Mouse (Mus musculus): ENCODE data around the gene Hspg2. TPM values are rescaled to one million over a fixed set of nuclear protein-coding genes. Genes with fewer than 3 reads are reported as not detected.
A peak's percentile ranks its signal among the peaks of the same experiment; 100 is the strongest.

Gene Hspg2
- polyA plus RNA-seq, 2 experiments, result 3.3 to 5.0 TPM

- ATAC-seq (ENCODE audit: insufficient read depth) (no peak), DNase-seq (ENCODE audit: low read depth in 3 of 3, low spot score in 3 of 3) (no peak)
- H3K4me1 ChIP-seq (replicated peaks; ENCODE audit: control insufficient read depth in 2 of 2, insufficient read depth in 2 of 2, low read length in 1 of 2), result peaks cover 25 to 27% of the 10 kb centered on the region in 2 experiments
- no peaks in the 10 kb centered on the region for H3K27me3 ChIP-seq (ENCODE audit: control insufficient read depth, insufficient read depth, low read length)
- TF ChIP-seq CTCF (IDR thresholded peaks at IDR 0.05; ENCODE audit: low read depth) (no peak), EP300 (IDR thresholded peaks at IDR 0.05; ENCODE audit: low read depth) (no peak)
- no peaks in the 10 kb centered on the region for H3K9me3 ChIP-seq (ENCODE audit: control insufficient read depth, low read length)
- no peaks in the 10 kb centered on the region for H3K36me3 ChIP-seq (replicated peaks; ENCODE audit: control insufficient read depth, insufficient read depth, low read depth)
- no peak within 1 kb of the TSS for H3K27ac ChIP-seq
- no peak within 1 kb of the TSS for H3K9ac ChIP-seq (replicated peaks)
- no peak within 1 kb of the TSS for H3K4me3 ChIP-seq (ENCODE audit: insufficient read depth in 1 of 2, low read depth in 2 of 2, low read length in 2 of 2)
- WGBS (ENCODE audit: insufficient replicate concordance), result 67% methylated on average over 8 of the region's 8 CpGs
- no peak within 1 kb of the TSS for H3K4me2 ChIP-seq (ENCODE audit: low read depth)
Measured at GRCm38 (mm10) chr4:137453234-137453767, 15.3 kb upstream of the Hspg2 start, which contains the start of gene 1700013G24Rik. 1700013G24Rik (plus strand) TSS chr4:137453284.

- WGBS (ENCODE audit: insufficient replicate concordance), result 83% methylated on average over 14 of the region's 14 CpGs
- no peak for ATAC-seq (ENCODE audit: insufficient read depth)
- no peak for TF ChIP-seq EP300 (IDR thresholded peaks at IDR 0.05; ENCODE audit: low read depth)
- TF ChIP-seq CTCF (IDR thresholded peaks at IDR 0.05; ENCODE audit: low read depth), result no peak
- Histone ChIP-seq H3K36me3 (replicated peaks; ENCODE audit: control insufficient read depth, insufficient read depth, low read depth) (no peaks in the 10 kb centered on the region), H3K27ac (no peak overlapping the region), H3K4me1 (replicated peaks; ENCODE audit: control insufficient read depth in 2 of 2, insufficient read depth in 2 of 2, low read length in 1 of 2) (peaks cover 13 to 18% of the 10 kb centered on the region in 2 experiments), H3K9me3 (ENCODE audit: control insufficient read depth, low read length) (no peaks in the 10 kb centered on the region), H3K4me3 (ENCODE audit: insufficient read depth in 1 of 2, low read depth in 2 of 2, low read length in 2 of 2) (no peak overlapping the region), H3K27me3 (ENCODE audit: control insufficient read depth, insufficient read depth, low read length) (no peaks in the 10 kb centered on the region), H3K9ac (replicated peaks) (no peak overlapping the region), H3K4me2 (ENCODE audit: low read depth) (no peak overlapping the region)
- no peak for DNase-seq (ENCODE audit: low read depth in 3 of 3, low spot score in 3 of 3)
Measured at GRCm38 (mm10) chr4:137454582-137454981, 14.0 kb upstream of the Hspg2 start.

GRCm38 (mm10) chr4:137456581-137456980 is 12.0 kb upstream of the Hspg2 start:
- WGBS (ENCODE audit: insufficient replicate concordance), result 76% methylated on average over 12 of the region's 12 CpGs
- no peaks in the 10 kb centered on the region for H3K27me3 ChIP-seq (ENCODE audit: control insufficient read depth, insufficient read depth, low read length)
- DNase-seq (ENCODE audit: low read depth in 3 of 3, low spot score in 3 of 3), result no peak
- H3K4me1 ChIP-seq (replicated peaks; ENCODE audit: control insufficient read depth in 2 of 2, insufficient read depth in 2 of 2, low read length in 1 of 2), result peaks cover 8 to 14% of the 10 kb centered on the region in 2 experiments
- TF ChIP-seq EP300 (IDR thresholded peaks at IDR 0.05; ENCODE audit: low read depth) (no peak), CTCF (IDR thresholded peaks at IDR 0.05; ENCODE audit: low read depth) (no peak)
- no peak for ATAC-seq (ENCODE audit: insufficient read depth)
- H3K4me3 ChIP-seq (ENCODE audit: insufficient read depth in 1 of 2, low read depth in 2 of 2, low read length in 2 of 2), result no peak overlapping the region
- H3K27ac ChIP-seq, result no peak overlapping the region
- no peaks in the 10 kb centered on the region for H3K36me3 ChIP-seq (replicated peaks; ENCODE audit: control insufficient read depth, insufficient read depth, low read depth)
- H3K9me3 ChIP-seq (ENCODE audit: control insufficient read depth, low read length), result no peaks in the 10 kb centered on the region
- H3K9ac ChIP-seq (replicated peaks), result no peak overlapping the region
- H3K4me2 ChIP-seq (ENCODE audit: low read depth), result no peak overlapping the region

GRCm38 (mm10) chr4:137457292-137457691 is 11.3 kb upstream of the Hspg2 start:
- 12% methylated on average over 4 of the region's 4 CpGs for WGBS (ENCODE audit: insufficient replicate concordance)
- peak; percentile 73; the same call in 1 of the 2 replicates for ATAC-seq (ENCODE audit: insufficient read depth)
- Histone ChIP-seq H3K27ac (no peak overlapping the region), H3K9ac (replicated peaks) (no peak overlapping the region), H3K4me2 (ENCODE audit: low read depth) (no peak overlapping the region), H3K36me3 (replicated peaks; ENCODE audit: control insufficient read depth, insufficient read depth, low read depth) (no peaks in the 10 kb centered on the region), H3K9me3 (ENCODE audit: control insufficient read depth, low read length) (no peaks in the 10 kb centered on the region), H3K4me1 (replicated peaks; ENCODE audit: control insufficient read depth in 2 of 2, insufficient read depth in 2 of 2, low read length in 1 of 2) (peaks cover 8 to 14% of the 10 kb centered on the region in 2 experiments), H3K4me3 (ENCODE audit: insufficient read depth in 1 of 2, low read depth in 2 of 2, low read length in 2 of 2) (no peak overlapping the region), H3K27me3 (ENCODE audit: control insufficient read depth, insufficient read depth, low read length) (no peaks in the 10 kb centered on the region)
- peak in 1 of 3 experiments; percentile 35 for DNase-seq (ENCODE audit: low read depth in 3 of 3, low spot score in 3 of 3)
- no peak for TF ChIP-seq CTCF (IDR thresholded peaks at IDR 0.05; ENCODE audit: low read depth)
- TF ChIP-seq EP300 (IDR thresholded peaks at IDR 0.05; ENCODE audit: low read depth), result no peak

- no peak overlapping the region for H3K9ac ChIP-seq (replicated peaks)
- no peak overlapping the region for H3K27ac ChIP-seq
- H3K36me3 ChIP-seq (replicated peaks; ENCODE audit: control insufficient read depth, insufficient read depth, low read depth), result no peaks in the 10 kb centered on the region
- TF ChIP-seq EP300 (IDR thresholded peaks at IDR 0.05; ENCODE audit: low read depth), result no peak
- TF ChIP-seq CTCF (IDR thresholded peaks at IDR 0.05; ENCODE audit: low read depth), result no peak
- DNase-seq (ENCODE audit: low read depth in 3 of 3, low spot score in 3 of 3) (no peak), ATAC-seq (ENCODE audit: insufficient read depth) (no peak)
- H3K27me3 ChIP-seq (ENCODE audit: control insufficient read depth, insufficient read depth, low read length), result no peaks in the 10 kb centered on the region
- no peak overlapping the region for H3K4me3 ChIP-seq (ENCODE audit: insufficient read depth in 1 of 2, low read depth in 2 of 2, low read length in 2 of 2)
- 67% methylated on average over 9 of the region's 9 CpGs for WGBS (ENCODE audit: insufficient replicate concordance)
- no peaks in the 10 kb centered on the region for H3K9me3 ChIP-seq (ENCODE audit: control insufficient read depth, low read length)
- H3K4me1 ChIP-seq (replicated peaks; ENCODE audit: control insufficient read depth in 2 of 2, insufficient read depth in 2 of 2, low read length in 1 of 2), result peaks cover 8 to 14% of the 10 kb centered on the region in 2 experiments
- no peak overlapping the region for H3K4me2 ChIP-seq (ENCODE audit: low read depth)
Measured at GRCm38 (mm10) chr4:137458310-137458709, 10.3 kb upstream of the Hspg2 start.
